Mouse (Mus musculus) intestine, embryonic 15.5 days (tissue): ENCODE data around the gene Pak1ip1. TPM values are rescaled to one million over a fixed set of nuclear protein-coding genes. Genes with fewer than 3 reads are reported as not detected.

Source experiments
- ATAC-seq: fragments of 200-750 bp; cut with Nextera tagmentation; 2 replicates; pipeline ENCODE4 v1.8.0; 2017; ENCODE audit warnings: moderate TSS enrichment, moderate library complexity
- H3K27ac ChIP-seq: fragments of 300-500 bp; sonication (generic); 2 replicates; pipeline ENCODE4 v1.5.1; 2015; ENCODE audit warnings: mild to moderate bottlenecking, inconsistent platforms
- H3K27me3 ChIP-seq: fragments of 300-500 bp; sonication (generic); replicated peaks from 2 replicates; pipeline ENCODE4 v1.6.1; 2015; ENCODE audit warnings: inconsistent platforms
- H3K36me3 ChIP-seq: fragments of 300-500 bp; sonication (generic); 2 replicates; pipeline ENCODE4 v1.6.1; 2015; ENCODE audit warnings: inconsistent platforms
- H3K4me1 ChIP-seq: fragments of 300-500 bp; sonication (generic); replicated peaks from 2 replicates; pipeline ENCODE4 v1.6.1; 2015; ENCODE audit warnings: inconsistent platforms
- H3K4me2 ChIP-seq: fragments of 300-500 bp; sonication (generic); replicated peaks from 2 replicates; pipeline ENCODE4 v1.6.1; 2015; ENCODE audit warnings: mild to moderate bottlenecking, inconsistent platforms
- H3K4me3 ChIP-seq: fragments of 300-500 bp; sonication (generic); replicated peaks from 2 replicates; pipeline ENCODE4 v1.5.1; 2015; ENCODE audit warnings: inconsistent platforms
- H3K9ac ChIP-seq: fragments of 300-500 bp; sonication (generic); 2 replicates; pipeline ENCODE4 v1.6.1; 2015; ENCODE audit warnings: inconsistent platforms
- H3K9me3 ChIP-seq: fragments of 300-500 bp; sonication (generic); 2 replicates; pipeline ENCODE4 v1.6.1; 2016; ENCODE audit warnings: inconsistent platforms
- WGBS: fragments of 180-500 bp; shearing (Covaris S2); methylation state at CpG from one replicate; pipeline ENCODE4 v1.1.7; 2015; 5-methylcytosine and 5-hydroxymethylcytosine counted together
- polyA plus RNA-seq: library from polyadenylated mRNA; unstranded; fragments of >200 nt; fragmentation: Nextera tagmentation; extraction: Ambion mirVana; gene quantifications from 2 replicates; pipeline ENCODE4 v1.2.1, GENCODE M21; 2015

Pak1ip1 gene
- polyA plus RNA-seq, 1 experiment from 2014 or later = 86.0 TPM

DNA sequence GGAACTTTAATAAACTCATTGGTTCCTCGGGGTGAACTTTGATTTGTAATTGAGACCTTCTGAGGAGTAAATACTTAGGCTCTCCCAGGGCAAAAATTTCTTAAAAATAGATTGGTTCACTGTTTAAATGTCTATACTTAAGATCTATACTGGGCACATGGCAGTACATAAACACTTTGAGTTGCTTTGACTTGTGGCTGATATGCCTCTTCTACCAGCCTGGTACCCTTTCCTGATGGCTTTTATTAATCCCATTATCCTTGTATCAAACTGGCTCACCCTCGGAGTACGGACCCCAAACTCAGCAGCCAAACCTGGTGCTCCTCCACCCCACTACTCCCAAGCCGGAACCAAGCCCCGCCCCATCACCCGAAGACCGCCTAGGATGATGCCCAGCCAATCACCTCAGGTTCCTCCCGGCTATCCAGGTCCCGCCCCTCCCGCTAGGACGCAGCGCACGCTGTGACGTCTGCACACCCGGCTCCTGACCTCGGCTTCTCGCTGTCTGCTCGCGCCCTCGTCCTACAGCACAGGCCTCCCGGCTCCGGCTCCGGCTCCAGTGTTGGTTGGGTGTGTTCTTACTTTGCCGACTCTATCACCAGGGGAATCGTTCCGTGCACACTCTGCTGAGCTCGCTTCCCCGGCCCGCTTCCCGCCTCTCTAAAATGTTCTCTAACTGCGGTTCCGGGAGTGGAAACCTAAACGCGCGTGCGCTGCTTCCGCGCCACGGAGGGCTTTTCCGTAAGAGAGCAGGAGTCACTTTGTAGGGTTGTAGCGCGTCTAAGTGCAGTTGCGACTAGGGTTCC, 15.2 kb downstream of the Pak1ip1 start, which contains the start of gene Tmem14c:
TSS of gene Tmem14c (plus strand) at position 464 of the 806 bp plus-strand sequence.
- H3K4me1 ChIP-seq = peaks cover 10% of the 10 kb centered on the region; the same call in 1 of the 2 replicates
- peak within 1 kb of the TSS; percentile 69 for H3K9ac ChIP-seq
- H3K27ac ChIP-seq = peak within 1 kb of the TSS; percentile 95
- peak; percentile 99 for ATAC-seq
- peaks cover 11% of the 10 kb centered on the region for H3K36me3 ChIP-seq
- WGBS = under 1% methylated on average over 43 of the region's 43 CpGs
- peak within 1 kb of the TSS; percentile 74 for H3K4me3 ChIP-seq
- H3K9me3 ChIP-seq = no peaks in the 10 kb centered on the region
- H3K27me3 ChIP-seq = no peaks in the 10 kb centered on the region
- peak within 1 kb of the TSS; percentile 70 for H3K4me2 ChIP-seq

DNA sequence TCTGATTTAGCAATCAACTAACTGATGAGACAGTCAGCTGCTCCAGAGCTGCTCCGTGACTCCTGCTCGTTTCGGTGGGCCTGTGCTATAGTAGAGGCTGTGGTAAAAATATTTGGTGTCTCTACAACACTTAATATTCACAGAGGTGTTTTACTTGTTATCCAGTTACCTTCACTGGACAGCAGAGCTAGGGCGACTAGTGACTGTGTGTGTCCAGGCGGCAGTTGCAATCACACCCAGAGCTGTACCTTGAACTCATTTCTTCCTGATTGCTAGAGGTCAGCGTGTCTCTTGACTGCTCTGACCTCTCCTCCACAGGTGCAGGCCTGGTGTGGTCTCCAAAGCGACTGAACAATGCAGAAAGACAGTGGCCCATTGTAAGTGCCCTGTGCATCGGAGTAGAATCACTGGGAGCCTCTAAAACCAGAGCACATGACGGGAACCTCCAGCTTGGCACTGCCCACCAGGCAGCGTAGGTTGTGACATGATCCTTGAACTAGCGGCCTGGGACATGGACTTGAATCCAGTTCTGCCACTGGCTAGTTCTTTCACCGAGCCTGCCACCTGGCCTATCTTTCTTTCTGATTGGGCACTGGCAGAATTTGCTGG, 16.1 kb downstream of the Pak1ip1 start:
- Histone ChIP-seq H3K4me3 (peak overlapping the region; percentile 74), H3K9me3 (no peaks in the 10 kb centered on the region), H3K4me1 (peaks cover 10% of the 10 kb centered on the region; the same call in 1 of the 2 replicates), H3K4me2 (peak overlapping the region; percentile 70), H3K27ac (peak overlapping the region; percentile 95), H3K36me3 (peaks cover 9% of the 10 kb centered on the region), H3K9ac (peak overlapping the region; percentile 69), H3K27me3 (no peaks in the 10 kb centered on the region)
- 29% methylated on average over 12 of the region's 12 CpGs for WGBS
- ATAC-seq = peak; percentile 35

- Histone ChIP-seq H3K36me3 (peaks cover 5% of the 10 kb centered on the region; the same call in 1 of the 2 replicates), H3K9ac (no peak overlapping the region), H3K4me2 (peak overlapping the region; percentile 70), H3K4me1 (peaks cover 10% of the 10 kb centered on the region; the same call in 1 of the 2 replicates), H3K27ac (no peak overlapping the region), H3K9me3 (no peaks in the 10 kb centered on the region), H3K27me3 (no peaks in the 10 kb centered on the region), H3K4me3 (no peak overlapping the region)
- WGBS = 67% methylated on average over 4 of the region's 4 CpGs
- ATAC-seq = no peak
Observed at GRCm38 (mm10) chr13:41017832-41018231, 17.0 kb downstream of the Pak1ip1 start.

DNA sequence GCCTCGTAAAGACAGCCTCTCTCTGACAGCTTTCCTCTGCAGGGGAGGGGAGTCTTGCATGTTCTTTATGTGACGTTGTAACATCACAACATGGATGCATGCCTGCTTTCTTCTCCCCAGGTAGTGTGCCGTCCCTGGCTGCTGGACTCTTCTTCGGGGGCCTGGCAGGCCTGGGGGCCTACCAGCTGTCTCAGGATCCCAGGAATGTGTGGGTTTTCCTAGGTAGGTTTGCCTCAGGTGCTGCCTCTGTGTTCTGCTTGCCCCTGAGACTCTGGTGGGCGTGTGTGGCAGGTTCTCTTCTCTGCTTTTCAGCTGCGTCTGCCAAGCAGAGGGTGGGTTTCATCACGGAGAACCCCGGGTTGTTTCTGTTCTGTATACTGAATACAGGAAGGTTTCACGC, 17.4 kb downstream of the Pak1ip1 start:
- ATAC-seq = no peak

DNA sequence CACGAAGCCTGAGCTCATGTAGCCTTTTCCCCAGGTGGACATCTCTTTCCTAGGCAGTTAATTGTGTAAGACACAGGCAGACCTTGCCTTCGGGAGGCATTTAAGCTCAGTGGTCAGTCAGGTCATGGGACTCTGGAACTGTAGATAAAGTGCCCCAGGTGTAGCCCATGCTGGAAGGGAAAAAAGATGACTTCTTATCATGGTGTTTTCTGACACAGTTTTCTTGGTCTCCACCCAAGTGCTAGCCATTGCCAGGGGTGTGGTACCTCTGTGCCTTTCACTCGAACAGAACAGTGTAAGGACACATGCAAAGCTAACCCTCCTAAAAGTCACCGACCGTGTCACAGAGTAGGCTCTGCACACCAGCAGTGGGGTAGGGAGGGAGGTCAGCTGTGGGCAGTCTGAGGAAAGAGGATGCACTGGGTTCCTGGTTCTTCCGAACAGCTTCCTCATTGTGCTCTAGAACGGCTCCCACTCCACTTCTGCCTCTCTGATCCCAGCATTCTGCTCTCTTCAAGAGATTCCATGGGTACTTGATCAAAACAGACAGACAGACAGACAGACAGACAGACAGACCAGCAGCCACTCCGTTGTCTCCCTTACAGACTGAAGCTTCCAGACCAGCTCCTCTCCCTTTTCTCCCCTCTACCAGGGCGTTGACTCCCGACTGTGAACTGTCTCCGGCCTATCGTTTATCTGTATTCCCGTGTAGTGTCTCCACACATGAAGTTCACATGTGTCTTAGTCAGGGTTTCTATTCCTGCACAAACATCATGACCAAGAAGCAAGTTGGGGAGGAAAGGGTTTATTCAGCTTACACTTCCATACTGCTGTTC, 18.2 kb downstream of the Pak1ip1 start:
- Histone ChIP-seq H3K4me2 (no peak overlapping the region), H3K9me3 (no peaks in the 10 kb centered on the region), H3K9ac (no peak overlapping the region), H3K27me3 (no peaks in the 10 kb centered on the region), H3K4me1 (peaks cover 10% of the 10 kb centered on the region; the same call in 1 of the 2 replicates), H3K27ac (no peak overlapping the region), H3K36me3 (no peaks in the 10 kb centered on the region), H3K4me3 (no peak overlapping the region)
- no peak for ATAC-seq
- 90% methylated on average over 13 of the region's 13 CpGs for WGBS

More for the DNA sequence above, 17.4 kb downstream of the Pak1ip1 start:
- Histone ChIP-seq H3K27ac (no peak overlapping the region), H3K4me3 (no peak overlapping the region), H3K36me3 (peaks cover under 1% of the 10 kb centered on the region; the same call in 1 of the 2 replicates), H3K4me2 (0 out of 2 replicates have a peak overlapping the region, but pooled peaks have one; percentile 18), H3K9ac (no peak overlapping the region), H3K9me3 (no peaks in the 10 kb centered on the region), H3K4me1 (peaks cover 10% of the 10 kb centered on the region; the same call in 1 of the 2 replicates), H3K27me3 (no peaks in the 10 kb centered on the region)
- 95% methylated on average over 9 of the region's 9 CpGs for WGBS

GRCm38 (mm10) chr13:41020494-41020893, 19.7 kb downstream of the Pak1ip1 start:
- H3K4me2 ChIP-seq = no peak overlapping the region
- no peaks in the 10 kb centered on the region for H3K9me3 ChIP-seq
- 59% methylated on average over 7 of the region's 7 CpGs for WGBS
- H3K27me3 ChIP-seq = no peaks in the 10 kb centered on the region
- H3K27ac ChIP-seq = no peak overlapping the region
- ATAC-seq = no peak
- peaks cover 10% of the 10 kb centered on the region; the same call in 1 of the 2 replicates for H3K4me1 ChIP-seq
- no peaks in the 10 kb centered on the region for H3K36me3 ChIP-seq
- H3K9ac ChIP-seq = no peak overlapping the region
- no peak overlapping the region for H3K4me3 ChIP-seq

DNA sequence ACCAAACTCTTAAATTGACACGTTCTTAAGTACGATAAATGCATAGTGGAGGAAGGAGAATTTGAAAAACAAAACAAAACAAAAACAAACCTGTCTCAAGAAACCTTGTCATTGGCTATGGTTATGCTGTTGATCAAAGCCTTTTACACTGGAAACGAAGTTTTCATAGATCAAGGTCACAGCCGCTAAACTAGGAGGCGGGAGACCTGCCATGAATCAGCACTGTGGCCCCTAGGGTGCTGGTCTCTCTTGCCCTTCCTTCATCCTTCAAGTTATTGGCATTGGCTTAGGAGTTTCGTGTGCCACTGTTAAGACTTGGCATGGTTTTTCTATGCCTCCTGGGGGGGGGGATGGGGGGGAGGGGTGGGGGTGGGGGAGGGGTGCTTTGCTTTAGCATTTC, 20.8 kb downstream of the Pak1ip1 start:
- no peak overlapping the region for H3K27ac ChIP-seq
- H3K27me3 ChIP-seq = no peaks in the 10 kb centered on the region
- no peak for ATAC-seq
- WGBS = 92% methylated on average over 6 of the region's 6 CpGs
- H3K9ac ChIP-seq = no peak overlapping the region
- no peak overlapping the region for H3K4me3 ChIP-seq
- peaks cover 10% of the 10 kb centered on the region; the same call in 1 of the 2 replicates for H3K4me1 ChIP-seq
- no peaks in the 10 kb centered on the region for H3K36me3 ChIP-seq
- H3K4me2 ChIP-seq = no peak overlapping the region
- H3K9me3 ChIP-seq = no peaks in the 10 kb centered on the region

- no peaks in the 10 kb centered on the region for H3K9me3 ChIP-seq
- no peak overlapping the region for H3K4me2 ChIP-seq
- no peak overlapping the region for H3K27ac ChIP-seq
- no peaks in the 10 kb centered on the region for H3K27me3 ChIP-seq
- no peak for ATAC-seq
- H3K36me3 ChIP-seq = no peaks in the 10 kb centered on the region
- no peak overlapping the region for H3K9ac ChIP-seq
- WGBS = 69% methylated on average over 13 of the region's 13 CpGs
- H3K4me3 ChIP-seq = no peak overlapping the region
- H3K4me1 ChIP-seq = peaks cover 7% of the 10 kb centered on the region; the same call in 1 of the 2 replicates
Observed at GRCm38 (mm10) chr13:41022099-41022498, 21.3 kb downstream of the Pak1ip1 start.

GRCm38 (mm10) chr13:41030098-41030497, 29.3 kb downstream of the Pak1ip1 start:
- no peak overlapping the region for H3K27ac ChIP-seq
- 69% methylated on average over 5 of the region's 5 CpGs for WGBS
- no peaks in the 10 kb centered on the region for H3K27me3 ChIP-seq
- no peak for ATAC-seq
- no peaks in the 10 kb centered on the region for H3K9me3 ChIP-seq
- no peak overlapping the region for H3K9ac ChIP-seq
- H3K4me2 ChIP-seq = no peak overlapping the region
- no peaks in the 10 kb centered on the region for H3K4me1 ChIP-seq
- no peaks in the 10 kb centered on the region for H3K36me3 ChIP-seq
- no peak overlapping the region for H3K4me3 ChIP-seq

DNA sequence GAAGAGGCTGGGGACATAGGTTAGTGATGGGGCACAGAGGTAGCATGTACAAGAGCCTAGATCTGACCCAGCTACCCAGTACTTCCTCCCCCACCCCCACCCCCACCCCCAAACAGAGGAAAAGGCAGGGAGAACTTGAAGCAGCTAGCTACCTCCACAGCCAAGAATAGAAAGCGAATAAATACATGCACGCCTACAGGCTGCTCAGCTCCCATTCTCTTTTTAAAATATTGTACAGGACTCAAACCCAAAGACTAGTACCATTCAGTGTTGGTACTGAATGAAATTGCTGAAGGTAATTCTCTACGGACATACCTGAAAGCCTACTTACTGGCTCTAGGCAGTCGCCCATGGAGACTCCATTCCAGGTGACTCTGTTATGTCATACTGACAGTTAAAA, 41.7 kb downstream of the Pak1ip1 start:
- H3K4me1 ChIP-seq = no peaks in the 10 kb centered on the region
- no peak overlapping the region for H3K9ac ChIP-seq
- no peak for ATAC-seq
- WGBS = 92% methylated on average over 4 of the region's 4 CpGs
- H3K36me3 ChIP-seq = no peaks in the 10 kb centered on the region
- H3K4me2 ChIP-seq = no peak overlapping the region
- H3K27me3 ChIP-seq = no peaks in the 10 kb centered on the region
- no peaks in the 10 kb centered on the region for H3K9me3 ChIP-seq
- H3K4me3 ChIP-seq = no peak overlapping the region
- H3K27ac ChIP-seq = no peak overlapping the region

GRCm38 (mm10) chr13:41045901-41046300, 45.1 kb downstream of the Pak1ip1 start:
- ATAC-seq = no peak
- Histone ChIP-seq H3K4me2 (no peak overlapping the region), H3K36me3 (no peaks in the 10 kb centered on the region), H3K9ac (no peak overlapping the region), H3K9me3 (no peaks in the 10 kb centered on the region), H3K27ac (no peak overlapping the region), H3K4me1 (no peaks in the 10 kb centered on the region), H3K27me3 (no peaks in the 10 kb centered on the region), H3K4me3 (no peak overlapping the region)
- 90% methylated on average over 8 of the region's 8 CpGs for WGBS

DNA sequence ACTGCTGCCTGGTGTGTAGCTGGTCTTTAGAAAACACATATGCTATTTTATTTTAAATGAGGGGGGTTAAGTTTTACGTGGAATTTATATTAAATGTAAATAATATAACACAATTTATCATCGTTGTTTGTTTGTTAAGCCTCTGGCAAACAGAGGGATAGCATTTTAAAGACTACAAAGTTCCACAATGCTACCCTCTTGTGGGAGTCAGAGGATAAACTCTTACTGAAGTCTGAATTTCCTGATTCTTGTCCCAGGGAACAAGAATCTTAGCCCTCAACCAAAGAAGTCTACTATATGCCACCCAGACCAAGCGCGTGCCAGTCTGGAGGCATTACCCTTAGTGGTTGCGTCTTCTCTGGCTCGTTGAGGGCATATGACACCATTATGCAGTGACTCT, 46.5 kb downstream of the Pak1ip1 start:
- no peaks in the 10 kb centered on the region for H3K27me3 ChIP-seq
- no peak overlapping the region for H3K4me2 ChIP-seq
- no peak for ATAC-seq
- H3K9ac ChIP-seq = no peak overlapping the region
- no peaks in the 10 kb centered on the region for H3K36me3 ChIP-seq
- no peaks in the 10 kb centered on the region for H3K4me1 ChIP-seq
- no peak overlapping the region for H3K4me3 ChIP-seq
- no peaks in the 10 kb centered on the region for H3K9me3 ChIP-seq
- 80% methylated on average over 6 of the region's 6 CpGs for WGBS
- H3K27ac ChIP-seq = no peak overlapping the region
